Mouse (Mus musculus) limb, embryonic 14.5 days (tissue): ENCODE measurements around the gene Cfap221. TPM values are rescaled to one million over a fixed set of nuclear protein-coding genes. Genes with fewer than 3 reads are reported as not detected.
A peak's percentile ranks its signal among the peaks of the same experiment; 100 is the strongest.

Source experiments
- ATAC-seq: fragments of 200-750 bp; cut with Nextera tagmentation; 2 replicates; pipeline ENCODE4 v1.8.0; 2017; ENCODE audit warnings: low read depth, moderate number of reproducible peaks, moderate TSS enrichment; ENCODE audit not compliant: low FRiP score
- DNase-seq: peaks from one replicate; pipeline ENCODE4 v3.0.0-alpha.2; 2015; ENCODE audit warnings: low spot score
- H3K27ac ChIP-seq: fragments of 300-500 bp; sonication (generic); replicated peaks from 2 replicates; pipeline ENCODE4 v1.5.1; 2014; ENCODE audit warnings: low read depth, mild to moderate bottlenecking, low read length, moderate library complexity, mixed read lengths
- H3K27me3 ChIP-seq: fragments of 300-500 bp; sonication (generic); 2 replicates; pipeline ENCODE4 v1.6.1; 2014; ENCODE audit warnings: low read length, mixed read lengths; ENCODE audit not compliant: control insufficient read depth, insufficient read depth
- H3K36me3 ChIP-seq: fragments of 300-500 bp; sonication (generic); 2 replicates; pipeline ENCODE4 v1.6.1; 2014; ENCODE audit warnings: mild to moderate bottlenecking, low read length, moderate library complexity, mixed read lengths; ENCODE audit not compliant: control insufficient read depth, insufficient read depth
- H3K4me1 ChIP-seq: fragments of 300-500 bp; sonication (generic); 2 replicates; pipeline ENCODE4 v1.6.1; 2014; ENCODE audit warnings: antibody characterized with exemption, low read length, mixed read lengths; ENCODE audit not compliant: control insufficient read depth, insufficient read depth
- H3K4me2 ChIP-seq: fragments of 300-500 bp; sonication (generic); replicated peaks from 2 replicates; pipeline ENCODE4 v1.6.1; 2014; ENCODE audit warnings: low read depth, mild to moderate bottlenecking, low read length, moderate library complexity; ENCODE audit not compliant: severe bottlenecking
- H3K4me3 ChIP-seq: fragments of 300-500 bp; sonication (generic); replicated peaks from 2 replicates; pipeline ENCODE4 v1.5.1; 2014; ENCODE audit warnings: low read length
- H3K9ac ChIP-seq: fragments of 300-500 bp; sonication (generic); 2 replicates; pipeline ENCODE4 v1.6.1; 2014; ENCODE audit warnings: mild to moderate bottlenecking, low read depth, low read length, moderate library complexity; ENCODE audit not compliant: severe bottlenecking
- H3K9me3 ChIP-seq: fragments of 300-500 bp; sonication (generic); 2 replicates; pipeline ENCODE4 v1.6.1; 2016; ENCODE audit warnings: low read length; ENCODE audit not compliant: control insufficient read depth
- POLR2A ChIP-seq: fragments of 200-500 bp; IDR thresholded peaks from 2 replicates; pipeline ENCODE4 v1.8.0; 2012; ENCODE audit warnings: inconsistent platforms, mild to moderate bottlenecking, moderate library complexity, borderline replicate concordance; ENCODE audit not compliant: insufficient read depth, insufficient read length; ENCODE audit errors: extremely low read depth
- WGBS: fragments of 180-500 bp; shearing (Covaris S2); extraction: QIAGEN DNeasy Blood & Tissue Kit; methylation state at CpG from one replicate; pipeline ENCODE4 v1.1.7; 2014; 5-methylcytosine and 5-hydroxymethylcytosine counted together
- polyA plus RNA-seq, 2 experiments: library from polyadenylated mRNA; depleted of rRNA in 1 of 2; stranded (reverse) in 1 of 2; unstranded in 1 of 2; fragments of >200 nt; fragmentation: Nextera tagmentation in 1 of 2; extraction: Ambion mirVana in 1 of 2; gene quantifications; 2 replicates each; pipeline versions ENCODE4 v1.2.1 to v1.2.3; 2012 to 2014

Gene Cfap221
- polyA plus RNA-seq, 2 experiments: 0.06 TPM; not detected in 1

DNA sequence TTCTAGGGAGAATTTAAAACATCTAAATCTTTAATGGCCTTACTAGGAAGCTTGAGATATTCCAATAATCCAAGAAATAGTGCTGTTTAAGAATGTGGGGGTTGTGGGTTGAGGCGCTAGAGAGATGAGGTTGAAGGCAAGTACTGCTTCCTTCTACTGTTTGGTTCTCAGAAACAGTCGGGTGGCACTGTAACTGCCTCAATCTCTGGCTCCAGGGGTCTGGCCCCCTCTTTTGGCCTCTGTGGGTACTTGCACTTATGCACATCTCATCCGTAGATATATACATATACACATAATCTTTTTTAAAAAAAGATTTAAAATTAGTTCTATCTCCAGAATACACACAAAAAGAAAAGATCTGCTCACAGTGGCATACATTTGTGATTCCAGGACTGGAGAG is 21.9 kb upstream of the Cfap221 start:
- TF ChIP-seq POLR2A: no peak

GRCm38 (mm10) chr1:120016240-120016639 is 19.2 kb upstream of the Cfap221 start:
- no peaks in the 10 kb centered on the region for H3K9me3 ChIP-seq
- H3K4me3 ChIP-seq: no peak overlapping the region
- no peak for TF ChIP-seq POLR2A
- no peaks in the 10 kb centered on the region for H3K27me3 ChIP-seq
- H3K27ac ChIP-seq: no peak overlapping the region
- H3K36me3 ChIP-seq: no peaks in the 10 kb centered on the region
- H3K9ac ChIP-seq: no peak overlapping the region
- WGBS: 83% methylated on average over 2 of the region's 2 CpGs
- ATAC-seq: no peak
- H3K4me2 ChIP-seq: no peak overlapping the region
- no peaks in the 10 kb centered on the region for H3K4me1 ChIP-seq
- DNase-seq: no peak

More for the DNA sequence above, 21.9 kb upstream of the Cfap221 start:
- Histone ChIP-seq H3K4me1 (no peaks in the 10 kb centered on the region), H3K9me3 (no peaks in the 10 kb centered on the region), H3K27ac (no peak overlapping the region), H3K9ac (no peak overlapping the region), H3K27me3 (no peaks in the 10 kb centered on the region), H3K4me3 (no peak overlapping the region), H3K36me3 (no peaks in the 10 kb centered on the region), H3K4me2 (no peak overlapping the region)
- 71% methylated on average over 3 of the region's 3 CpGs for WGBS
- no peak for DNase-seq
- ATAC-seq: no peak

- TF ChIP-seq POLR2A: no peak
- no peak overlapping the region for H3K4me3 ChIP-seq
Measured at GRCm38 (mm10) chr1:120013111-120013510, 16.1 kb upstream of the Cfap221 start.

GRCm38 (mm10) chr1:120012638-120013037 is 15.6 kb upstream of the Cfap221 start:
- Histone ChIP-seq H3K4me1 (peaks cover 3% of the 10 kb centered on the region; the same call in 1 of the 2 replicates), H3K27me3 (peaks cover 11% of the 10 kb centered on the region; the same call in 1 of the 2 replicates), H3K9ac (no peak overlapping the region), H3K4me3 (no peak overlapping the region), H3K27ac (no peak overlapping the region), H3K9me3 (no peaks in the 10 kb centered on the region), H3K4me2 (no peak overlapping the region), H3K36me3 (no peaks in the 10 kb centered on the region)
- ATAC-seq (no peak), DNase-seq (no peak)
- 79% methylated on average over 12 of the region's 12 CpGs for WGBS
- TF ChIP-seq POLR2A: no peak

More at GRCm38 (mm10) chr1:120013111-120013510, 16.1 kb upstream of the Cfap221 start:
- Histone ChIP-seq H3K9ac (no peak overlapping the region), H3K27me3 (peaks cover 8% of the 10 kb centered on the region; the same call in 1 of the 2 replicates), H3K36me3 (no peaks in the 10 kb centered on the region), H3K27ac (no peak overlapping the region), H3K4me1 (no peaks in the 10 kb centered on the region; the same call in 1 of the 2 replicates), H3K4me2 (no peak overlapping the region), H3K9me3 (no peaks in the 10 kb centered on the region)
- DNase-seq: no peak
- no peak for ATAC-seq

GRCm38 (mm10) chr1:120007851-120008588 is 11.0 kb upstream of the Cfap221 start:
- Histone ChIP-seq H3K4me3 (0 out of 2 replicates have a peak overlapping the region, but pooled peaks have one; percentile 34), H3K36me3 (no peaks in the 10 kb centered on the region), H3K9ac (no peak overlapping the region), H3K9me3 (no peaks in the 10 kb centered on the region), H3K4me2 (peak overlapping the region; percentile 56), H3K27ac (no peak overlapping the region), H3K4me1 (peaks cover 3% of the 10 kb centered on the region; the same call in 1 of the 2 replicates), H3K27me3 (peaks cover 20% of the 10 kb centered on the region)
- 22% methylated on average over 11 of the region's 11 CpGs for WGBS
- DNase-seq: peak; percentile 22
- no peak for TF ChIP-seq POLR2A
- peak; percentile 35; the same call in 1 of the 2 replicates for ATAC-seq
